24 mouse cellular contexts compared by ENCODE assay signal in the genomic region with DNA sequence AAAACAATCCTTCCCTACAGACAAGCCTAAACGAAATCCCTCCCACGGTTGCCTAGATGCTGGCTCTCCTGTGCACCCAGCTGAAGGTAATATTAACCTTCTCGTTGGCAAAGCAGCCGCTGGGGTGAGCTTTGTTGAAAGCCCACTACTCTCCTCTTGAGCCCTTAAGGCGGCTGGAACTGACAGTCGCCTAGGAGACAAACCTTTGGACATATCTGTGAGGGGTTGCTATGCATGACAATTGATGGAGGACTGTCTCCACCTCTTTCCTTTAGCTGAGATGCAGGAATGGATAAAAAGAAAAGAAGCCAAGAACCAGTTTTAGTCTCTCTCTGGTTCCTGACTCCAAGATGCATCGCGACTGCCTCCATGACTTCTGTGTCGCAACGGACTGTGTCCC. TPM values are rescaled to one million over a fixed set of nuclear protein-coding genes. Genes with fewer than 3 reads are reported as not detected.
DNase-seq lines count a peak whose midpoint lies in the region; ATAC-seq and TF ChIP-seq lines count a peak whose summit lies in the region.
"Had no signal": no experiment of that assay in that cellular context is flagged by ENCODE, and none has a peak within 500 bp of the region (broad histone marks: within the 10 kb centered on the region; RNA-seq: fewer than 3 reads in every experiment).

No protein-coding gene starts in this region.

- peaks cover 2% of the 10 kb centered on the region for H3K4me1 ChIP-seq in ES-Bruce4 (ENCODE audit: control insufficient read depth, insufficient read depth, low read length)
- H3K4me1 ChIP-seq in ES-E14 (ENCODE audit: control insufficient read depth in 2 of 2, insufficient read depth in 2 of 2, low read length in 2 of 2, poor library complexity in 1 of 2), result peaks cover 4 to 13% of the 10 kb centered on the region in 2 experiments
- H3K4me1 ChIP-seq in midbrain, embryonic 14.5 days (ENCODE audit: control insufficient read depth, insufficient read depth, low read length), result no peaks in the 10 kb centered on the region
- H3K4me1 ChIP-seq: embryonic facial prominence, embryonic 13.5 days; embryonic facial prominence, embryonic 15.5 days; forebrain, embryonic 12.5 days had no signal

- TF ChIP-seq CTCF in ES-Bruce4 (IDR thresholded peaks at IDR 0.05; ENCODE audit: low read depth, low read length), result no peak
- no peak for TF ChIP-seq CTCF in gastrocnemius, adult 2 months (IDR thresholded peaks at IDR 0.05)

- TF ChIP-seq POLR2A in ES-Bruce4 (IDR thresholded peaks at IDR 0.05; ENCODE audit: insufficient read depth, low read length), result no peak

- intact Hi-C loops in gastrocnemius, adult 2 months (cut with DNase I), result no loop called here

- no peak for ATAC-seq in midbrain, embryonic 14.5 days (ENCODE audit: low FRiP score, low TSS enrichment)
- ATAC-seq: activated CD4-positive, CD25-positive, alpha-beta regulatory T cell, adult 4 months; forebrain, embryonic 14.5 days; forebrain, embryonic 16.5 days had no signal

- H3K36me3 ChIP-seq in ES-Bruce4 (ENCODE audit: control insufficient read depth, insufficient read depth, low read length, poor library complexity, severe bottlenecking) (no peaks in the 10 kb centered on the region), ES-E14 (ENCODE audit: control insufficient read depth, insufficient read depth, low read length, poor library complexity, severe bottlenecking) (no peaks in the 10 kb centered on the region)
- H3K36me3 ChIP-seq in midbrain, embryonic 14.5 days (ENCODE audit: control insufficient read depth, insufficient read depth, low read length), result no peaks in the 10 kb centered on the region
- H3K36me3 ChIP-seq: embryonic facial prominence, embryonic 13.5 days; embryonic facial prominence, embryonic 15.5 days; forebrain, embryonic 10.5 days; forebrain, embryonic 12.5 days had no signal

- H3K4me2 ChIP-seq in midbrain, embryonic 14.5 days (ENCODE audit: low read length), result no peak overlapping the region
- H3K4me2 ChIP-seq: embryonic facial prominence, embryonic 13.5 days; embryonic facial prominence, embryonic 15.5 days; forebrain, embryonic 12.5 days had no signal

- 76% methylated on average over 10 of the region's 10 CpGs for WGBS in midbrain, embryonic 14.5 days

- H3K27ac ChIP-seq in ES-Bruce4 (ENCODE audit: insufficient read depth, low read length), result peak overlapping the region; percentile 47
- peak overlapping the region; percentile 22; the same call in 1 of the 2 replicates for H3K27ac ChIP-seq in ES-E14 (ENCODE audit: insufficient read depth, low read depth, low read length, poor library complexity, severe bottlenecking)
- H3K27ac ChIP-seq in gastrocnemius, adult 2 months, result no peak overlapping the region
- no peak overlapping the region for H3K27ac ChIP-seq in midbrain, embryonic 14.5 days (replicated peaks; ENCODE audit: low read depth, low read length)
- H3K27ac ChIP-seq: embryonic facial prominence, embryonic 13.5 days; embryonic facial prominence, embryonic 15.5 days; forebrain, embryonic 10.5 days; forebrain, embryonic 12.5 days had no signal

- H3K4me3 ChIP-seq in ES-Bruce4 (ENCODE audit: low read depth, low read length) (no peak overlapping the region), ES-E14 (ENCODE audit: insufficient read depth in 1 of 2, low read depth in 1 of 2, low read length in 2 of 2, poor library complexity in 1 of 2, severe bottlenecking in 1 of 2) (no peak overlapping the region)
- H3K4me3 ChIP-seq in gastrocnemius, adult 2 months, result no peak overlapping the region
- no peak overlapping the region for H3K4me3 ChIP-seq in midbrain, embryonic 14.5 days (replicated peaks; ENCODE audit: low read depth, low read length)
- H3K4me3 ChIP-seq: embryonic facial prominence, embryonic 13.5 days; embryonic facial prominence, embryonic 15.5 days; erythroblast, embryonic 14.5 days; forebrain, embryonic 10.5 days; forebrain, embryonic 12.5 days had no signal

- H3K9ac ChIP-seq in ES-Bruce4 (ENCODE audit: low read depth, poor library complexity, severe bottlenecking) (no peak overlapping the region), ES-E14 (ENCODE audit: insufficient read depth, low read depth, low read length, poor library complexity, severe bottlenecking) (no peak overlapping the region)
- no peak overlapping the region for H3K9ac ChIP-seq in midbrain, embryonic 14.5 days (replicated peaks; ENCODE audit: low read length)
- H3K9ac ChIP-seq: embryonic facial prominence, embryonic 13.5 days; embryonic facial prominence, embryonic 15.5 days; forebrain, embryonic 12.5 days had no signal

- TF ChIP-seq EP300 in ES-Bruce4 (IDR thresholded peaks at IDR 0.05; ENCODE audit: insufficient read depth, low read depth, low read length), result 0 out of 2 replicates have a peak, but pooled peaks have one; percentile 27

- H3K9me3 ChIP-seq in ES-Bruce4 (replicated peaks; ENCODE audit: control insufficient read depth, insufficient read depth, low read length, poor library complexity, severe bottlenecking), result no peaks in the 10 kb centered on the region
- H3K9me3 ChIP-seq in ES-E14 (ENCODE audit: control insufficient read depth, insufficient read depth, low read depth, low read length), result no peaks in the 10 kb centered on the region
- no peaks in the 10 kb centered on the region for H3K9me3 ChIP-seq in midbrain, embryonic 14.5 days (ENCODE audit: control insufficient read depth, low read length)
- H3K9me3 ChIP-seq: embryonic facial prominence, embryonic 13.5 days; embryonic facial prominence, embryonic 15.5 days; forebrain, embryonic 10.5 days had no signal

- in situ Hi-C loops in ES-E14 (cut with MboI; ENCODE audit: low sequenced_read_pairs in 2 of 2, unreplicated experiment in 2 of 2), result no loop called here

- DNase-seq in ES-E14 (ENCODE audit: low read depth, low spot score) (peak; percentile 54), ZHBTc4 (ENCODE audit: low read depth, low spot score) (peak; percentile 81)
- no peak for DNase-seq in T-cell, adult 2 months (ENCODE audit: low spot score)
- DNase-seq in gastrocnemius, adult 2 months, result no peak
- no peak for DNase-seq in midbrain, embryonic 14.5 days
- DNase-seq: adrenal gland, adult 2 months; adrenal gland, postnatal 10 days; adrenal gland, postnatal 25 days; cerebellum, adult 11 months; cerebellum, adult 18-20 months; cerebellum, adult 8-10 months; cerebellum, adult 9-11 months; cerebellum, postnatal 14 days; cerebellum, postnatal 36 days; embryo, embryonic 11 days had no signal

- no peaks in the 10 kb centered on the region for H3K27me3 ChIP-seq in ES-Bruce4 (ENCODE audit: control insufficient read depth, insufficient read depth, low read length, poor library complexity, severe bottlenecking)
- no peaks in the 10 kb centered on the region for H3K27me3 ChIP-seq in midbrain, embryonic 14.5 days (ENCODE audit: control insufficient read depth, insufficient read depth, low read length)
- H3K27me3 ChIP-seq: embryonic facial prominence, embryonic 13.5 days; embryonic facial prominence, embryonic 15.5 days; forebrain, embryonic 12.5 days had no signal

TF ChIP-seq in ES-E14, 5 proteins besides CTCF, POLR2A, EP300 and RAD21:
- TF ChIP-seq CHD2 (IDR thresholded peaks at IDR 0.05; ENCODE audit: low read depth, low read length) (no peak), ZC3H11A (IDR thresholded peaks at IDR 0.05; ENCODE audit: borderline replicate concordance, low read depth, low read length) (no peak), ZNF384 (IDR thresholded peaks at IDR 0.05; ENCODE audit: low read depth, low read length) (no peak), MAFK (IDR thresholded peaks at IDR 0.05; ENCODE audit: insufficient read depth, low read depth, low read length) (no peak), HCFC1 (IDR thresholded peaks at IDR 0.05; ENCODE audit: borderline replicate concordance, insufficient read depth, low read length) (no peak)

RNA-seq across cellular contexts. Expression of a gene that starts 17.7 kb away (rescaled TPM):
- 39.6 and 39.9 TPM in 2 replicates for polyA plus RNA-seq in ES-Bruce4 (2011; ENCODE audit: insufficient read depth, insufficient read length, low read depth, missing spikeins)
- 23.2 and 28.4 TPM in 2 replicates for total RNA-seq in ES-E14 (2012; rRNA removed)
- 1 to 10 TPM; 5.6 to 8.1 TPM for total RNA-seq in gastrocnemius, adult 2 months (2021)
- 1.8 TPM in 2 replicates for polyA plus RNA-seq in midbrain, embryonic 14.5 days (2014; fragmentation: Nextera tagmentation; extraction: Ambion mirVana)

Comparison
In these comparisons a context has a peak if more than half of its experiments do, and no peak if none do; other contexts are left out.
1. H3K27ac ChIP-seq: peak in ES-Bruce4 (single experiment) and ES-E14 (single experiment); none in gastrocnemius, adult 2 months (single experiment) and midbrain, embryonic 14.5 days (single experiment).
2. DNase-seq: peak in ES-E14 (single experiment) and ZHBTc4 (single experiment); none in T-cell, adult 2 months (single experiment), gastrocnemius, adult 2 months (single experiment) and midbrain, embryonic 14.5 days (single experiment).